Mouse (Mus musculus) liver, embryonic 14.5 days (tissue): Measurements from ENCODE around the gene Scn1a.

Experiments
- CTCF ChIP-seq: IDR thresholded peaks from 2 replicates; pipeline ENCODE4 v1.5.1; 2016; ENCODE audit warnings: antibody characterized with exemption, low read depth, control low read depth
- EP300 ChIP-seq: IDR thresholded peaks from 2 replicates; pipeline ENCODE4 v1.6.1; 2016; ENCODE audit warnings: antibody characterized with exemption, low read depth

GRCm38 (mm10) chr2:66465484-66465883 is 24.8 kb upstream of the Scn1a start:
- no peak for TF ChIP-seq CTCF
- no peak for TF ChIP-seq EP300
